Mouse (Mus musculus) MEL (cell line): Measurements from ENCODE around the gene Ubiad1. TPM values are rescaled to one million over a fixed set of nuclear protein-coding genes. Genes with fewer than 3 reads are reported as not detected.

Experiments used
- DNase-seq: peaks from one replicate; pipeline ENCODE4 v3.0.0; 2011; ENCODE audit warnings: low read depth, low spot score
- H3K27ac ChIP-seq: 2 replicates; pipeline ENCODE4 v1.5.1; 2012; ENCODE audit warnings: low read depth, mild to moderate bottlenecking, control low read depth, low read length, moderate library complexity; ENCODE audit not compliant: control insufficient read depth
- H3K27me3 ChIP-seq, 2 experiments: fragments of 150-350 bp in 1 of 2; sonication (generic) in 1 of 2; 2 replicates each; pipeline ENCODE4 v1.6.1; 2012; ENCODE audit warnings: low read length in 2 of 2, mild to moderate bottlenecking in 2 of 2, improper control_type of control experiment in 1 of 2, moderate library complexity in 1 of 2; ENCODE audit not compliant: insufficient read depth in 2 of 2, control insufficient read depth in 1 of 2
- H3K36me3 ChIP-seq, 2 experiments: 2 replicates each; pipeline ENCODE4 v1.6.1; 2012 to 2014; ENCODE audit warnings: low read length in 2 of 2, improper control_type of control experiment in 1 of 2, inconsistent platforms in 1 of 2, mild to moderate bottlenecking in 1 of 2; ENCODE audit not compliant: insufficient read depth in 2 of 2, control insufficient read depth in 1 of 2
- H3K4me1 ChIP-seq, 2 experiments: fragments of 150-350 bp in 1 of 2; sonication (generic) in 1 of 2; 2 replicates each; pipeline ENCODE4 v1.6.1; 2012; ENCODE audit warnings: low read length in 2 of 2, improper control_type of control experiment in 1 of 2, mild to moderate bottlenecking in 1 of 2; ENCODE audit not compliant: insufficient read depth in 2 of 2, control insufficient read depth in 1 of 2
- H3K4me3 ChIP-seq, 2 experiments: fragments of 150-350 bp in 1 of 2; sonication (generic) in 1 of 2; 2 replicates each; pipeline ENCODE4 v1.5.1; 2012; ENCODE audit warnings: low read depth in 2 of 2, low read length in 2 of 2, mild to moderate bottlenecking in 2 of 2, moderate library complexity in 2 of 2, control low read depth in 1 of 2, improper control_type of control experiment in 1 of 2; ENCODE audit not compliant: control insufficient read depth in 1 of 2, insufficient read depth in 1 of 2
- H3K79me2 ChIP-seq: 2 replicates; pipeline ENCODE4 v1.6.1; 2012; ENCODE audit warnings: mild to moderate bottlenecking, low read length, moderate library complexity; ENCODE audit not compliant: control insufficient read depth, poor library complexity, insufficient read depth
- H3K9ac ChIP-seq: 2 replicates; pipeline ENCODE4 v1.6.1; 2012; ENCODE audit warnings: low read depth, mild to moderate bottlenecking, control low read depth, low read length, moderate library complexity; ENCODE audit not compliant: control insufficient read depth, poor library complexity, severe bottlenecking
- H3K9me3 ChIP-seq: fragments of 150-350 bp; sonication (generic); replicated peaks from 2 replicates; pipeline ENCODE4 v1.6.1; 2012; ENCODE audit warnings: mild to moderate bottlenecking, low read length, improper control_type of control experiment, moderate library complexity; ENCODE audit not compliant: insufficient read depth
- BHLHE40 ChIP-seq: IDR thresholded peaks from 2 replicates; pipeline ENCODE4 v1.6.1; 2012; ENCODE audit warnings: low read depth, mild to moderate bottlenecking, inconsistent platforms, low read length, improper control_type of control experiment, borderline replicate concordance
- CHD1 ChIP-seq: IDR thresholded peaks from 2 replicates; pipeline ENCODE4 v1.6.1; 2012; ENCODE audit warnings: low read depth, mild to moderate bottlenecking, inconsistent platforms, low read length, improper control_type of control experiment
- CHD2 ChIP-seq: IDR thresholded peaks from 2 replicates; pipeline ENCODE4 v1.6.1; 2011; ENCODE audit warnings: low read length, improper control_type of control experiment
- CTCF ChIP-seq, 3 experiments: IDR thresholded peaks in 2 of 3; conservative IDR thresholded peaks in 1 of 3; 2 replicates each; pipeline ENCODE4 v1.5.1; 2011 to 2012; ENCODE audit warnings: low read length in 3 of 3, low read depth in 2 of 3, mild to moderate bottlenecking in 2 of 3, improper control_type of control experiment in 1 of 3, inconsistent platforms in 1 of 3, mixed read lengths in 1 of 3, moderate library complexity in 1 of 3; ENCODE audit not compliant: control insufficient read depth in 1 of 3, insufficient read depth in 1 of 3, poor library complexity in 1 of 3, severe bottlenecking in 1 of 3
- E2F4 ChIP-seq: IDR thresholded peaks from 2 replicates; pipeline ENCODE4 v1.6.1; 2011; ENCODE audit warnings: low read depth, low read length, improper control_type of control experiment, borderline replicate concordance
- ETS1 ChIP-seq: IDR thresholded peaks from 2 replicates; pipeline ENCODE4 v1.6.1; 2012; ENCODE audit warnings: low read depth, mild to moderate bottlenecking, inconsistent platforms, low read length, improper control_type of control experiment, moderate library complexity
- GABPA ChIP-seq: IDR thresholded peaks from 2 replicates; pipeline ENCODE4 v1.6.1; 2012; ENCODE audit warnings: low read depth, mild to moderate bottlenecking, inconsistent platforms, low read length, improper control_type of control experiment, moderate library complexity
- GATA1 ChIP-seq: IDR thresholded peaks from 2 replicates; pipeline ENCODE4 v1.6.1; 2011; ENCODE audit warnings: low read depth, low read length, improper control_type of control experiment
- JUND ChIP-seq: IDR thresholded peaks from 2 replicates; pipeline ENCODE4 v1.6.1; 2011; ENCODE audit warnings: low read depth, mild to moderate bottlenecking, improper control_type of control experiment, low read length
- KAT2A ChIP-seq: conservative IDR thresholded peaks from 2 replicates; pipeline ENCODE4 v1.6.1; 2012; ENCODE audit warnings: low read depth, low read length, improper control_type of control experiment, inconsistent platforms
- MAX ChIP-seq: IDR thresholded peaks from 2 replicates; pipeline ENCODE4 v1.6.1; 2011; ENCODE audit warnings: low read length, improper control_type of control experiment
- MAZ ChIP-seq: IDR thresholded peaks from 2 replicates; pipeline ENCODE4 v1.6.1; 2012; ENCODE audit warnings: low read depth, mild to moderate bottlenecking, inconsistent platforms, low read length, improper control_type of control experiment
- MEF2A ChIP-seq: IDR thresholded peaks from 2 replicates; pipeline ENCODE4 v1.6.1; 2014; ENCODE audit warnings: low read depth, mild to moderate bottlenecking, inconsistent platforms, low read length, improper control_type of control experiment; ENCODE audit not compliant: poor library complexity, insufficient replicate concordance, severe bottlenecking; ENCODE audit errors: extremely low read depth
- MYB ChIP-seq: IDR thresholded peaks from 2 replicates; pipeline ENCODE4 v1.6.1; 2011; ENCODE audit warnings: mild to moderate bottlenecking, low read depth, low read length, improper control_type of control experiment
- MYC ChIP-seq: IDR thresholded peaks from 2 replicates; pipeline ENCODE4 v1.6.1; 2011; ENCODE audit warnings: low read depth, mild to moderate bottlenecking, low read length, improper control_type of control experiment, moderate library complexity
- NELFE ChIP-seq: IDR thresholded peaks from 2 replicates; pipeline ENCODE4 v1.6.1; 2011; ENCODE audit warnings: low read depth, low read length, improper control_type of control experiment
- POLR2AphosphoS2 ChIP-seq: IDR thresholded peaks from 2 replicates; pipeline ENCODE4 v1.6.1; 2011; ENCODE audit warnings: low read length, improper control_type of control experiment
- RAD21 ChIP-seq: IDR thresholded peaks from 2 replicates; pipeline ENCODE4 v1.6.1; 2011; ENCODE audit warnings: mild to moderate bottlenecking, low read depth, low read length, improper control_type of control experiment
- RCOR1 ChIP-seq: IDR thresholded peaks from 2 replicates; pipeline ENCODE4 v1.6.1; 2012; ENCODE audit warnings: low read depth, mild to moderate bottlenecking, inconsistent platforms, low read length, improper control_type of control experiment
- SIN3A ChIP-seq: IDR thresholded peaks from 2 replicates; pipeline ENCODE4 v1.6.1; 2012; ENCODE audit warnings: low read length, improper control_type of control experiment, inconsistent platforms
- SMC3 ChIP-seq: IDR thresholded peaks from 2 replicates; pipeline ENCODE4 v1.6.1; 2011; ENCODE audit warnings: low read depth, low read length, improper control_type of control experiment
- TAL1 ChIP-seq: IDR thresholded peaks from 2 replicates; pipeline ENCODE4 v1.6.1; 2012; ENCODE audit warnings: mild to moderate bottlenecking, inconsistent platforms, low read length, moderate library complexity, mixed read lengths
- TCF12 ChIP-seq: IDR thresholded peaks from 2 replicates; pipeline ENCODE4 v1.6.1; 2014; ENCODE audit warnings: low read depth, mild to moderate bottlenecking, inconsistent platforms, low read length, improper control_type of control experiment, moderate library complexity
- UBTF ChIP-seq: IDR thresholded peaks from 2 replicates; pipeline ENCODE4 v1.6.1; 2012; ENCODE audit warnings: low read depth, mild to moderate bottlenecking, inconsistent platforms, low read length, improper control_type of control experiment, moderate library complexity, borderline replicate concordance; ENCODE audit not compliant: insufficient read depth
- USF1 ChIP-seq: IDR thresholded peaks from 2 replicates; pipeline ENCODE4 v1.6.1; 2014; ENCODE audit warnings: low read depth, mild to moderate bottlenecking, inconsistent platforms, low read length, improper control_type of control experiment, moderate library complexity
- USF2 ChIP-seq, 2 experiments: IDR thresholded peaks; 2 replicates each; pipeline ENCODE4 v1.6.1; 2011 to 2012; ENCODE audit warnings: improper control_type of control experiment in 2 of 2, low read length in 2 of 2, borderline replicate concordance in 1 of 2, inconsistent platforms in 1 of 2, low read depth in 1 of 2, mild to moderate bottlenecking in 1 of 2; ENCODE audit not compliant: insufficient read depth in 1 of 2
- ZC3H11A ChIP-seq: IDR thresholded peaks from 2 replicates; pipeline ENCODE4 v1.6.1; 2012; ENCODE audit warnings: low read depth, mild to moderate bottlenecking, inconsistent platforms, low read length, improper control_type of control experiment
- ZKSCAN1 ChIP-seq: IDR thresholded peaks from 2 replicates; pipeline ENCODE4 v1.6.1; 2012; ENCODE audit warnings: low read depth, mild to moderate bottlenecking, inconsistent platforms, low read length, improper control_type of control experiment, moderate library complexity
- polyA plus RNA-seq, 2 experiments: library from polyadenylated mRNA; stranded (reverse) in 1 of 2; unstranded in 1 of 2; fragments of >175 nt in 1 of 2; fragments of >200 nt in 1 of 2; gene quantifications; 2 replicates each; pipeline versions ENCODE4 v1.2.1 to v1.2.4; 2012; ENCODE audit warnings: low replicate concordance in 2 of 2, low read depth in 1 of 2; ENCODE audit not compliant: insufficient read length in 2 of 2, insufficient read depth in 1 of 2, missing spikeins in 1 of 2
- total RNA-seq: library from RNA; depleted of rRNA; stranded (reverse); fragments of 300-350 nt; gene quantifications from 2 replicates; pipeline ENCODE4 v1.2.3, GENCODE M21; 2012

Ubiad1 gene
- total and polyA plus RNA-seq, 3 experiments, result 19.4 to 24.3 TPM; not detected in 1

DNA sequence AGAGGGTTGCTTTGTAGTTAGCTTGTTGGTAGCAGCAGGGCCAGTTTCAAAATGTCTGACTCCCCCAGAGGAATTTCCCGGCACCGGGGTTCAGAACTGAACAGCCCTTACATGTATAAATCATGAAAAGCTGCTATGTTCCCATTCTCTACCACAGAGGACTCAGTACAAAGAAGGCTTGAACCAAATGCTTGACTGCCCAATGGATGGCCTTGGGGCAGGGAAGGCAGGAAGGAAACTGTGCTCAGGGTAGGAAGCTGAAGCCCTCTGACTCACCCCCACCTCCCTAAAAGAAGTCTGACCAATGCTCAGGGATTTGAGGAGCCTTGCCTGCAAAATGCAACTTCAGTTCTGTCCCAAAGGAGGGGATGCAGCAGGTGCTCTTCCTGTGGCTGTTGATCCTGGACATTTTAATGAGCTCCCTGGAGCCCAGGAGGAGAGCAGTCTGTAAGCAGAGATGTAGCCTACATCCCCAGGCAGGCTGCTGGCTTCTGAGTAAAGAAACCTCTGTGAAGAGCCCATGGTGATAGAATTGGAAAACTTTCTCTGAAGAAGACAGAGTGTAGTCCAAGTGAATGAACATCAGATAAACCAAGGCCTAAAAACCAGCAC, 37.1 kb upstream of the Ubiad1 start:
- Histone ChIP-seq H3K36me3 (peaks cover 0 to 20% of the 10 kb centered on the region in 2 experiments; a peak in 2 of 4 replicates), H3K9me3 (no peaks in the 10 kb centered on the region), H3K27me3 (no peaks in the 10 kb centered on the region), H3K79me2 (no peaks in the 10 kb centered on the region), H3K9ac (no peak overlapping the region), H3K4me1 (no peaks in the 10 kb centered on the region), H3K4me3 (no peak overlapping the region), H3K27ac (no peak overlapping the region)
- no peak for DNase-seq
- no peak for TF ChIP-seq CHD2
- TF ChIP-seq POLR2AphosphoS2, result no peak
- TF ChIP-seq MAZ, result no peak
- no peak for TF ChIP-seq GATA1
- TF ChIP-seq USF1, result no peak
- no peak for TF ChIP-seq TAL1
- no peak for TF ChIP-seq MYC
- no peak for TF ChIP-seq MYB
- TF ChIP-seq SIN3A, result no peak
- no peak for TF ChIP-seq KAT2A
- no peak for TF ChIP-seq ZKSCAN1
- TF ChIP-seq BHLHE40, result no peak
- no peak for TF ChIP-seq SMC3
- no peak for TF ChIP-seq JUND
- TF ChIP-seq ETS1, result no peak
- TF ChIP-seq UBTF, result no peak
- no peak for TF ChIP-seq CTCF (IDR thresholded peaks at IDR 0.05 in 2 of 3, conservative IDR thresholded peaks at IDR 0.05 in 1 of 3; ENCODE audit: control insufficient read depth in 1 of 3, insufficient read depth in 1 of 3, low read depth in 2 of 3, low read length in 3 of 3, poor library complexity in 1 of 3, severe bottlenecking in 1 of 3)
- no peak for TF ChIP-seq E2F4
- no peak for TF ChIP-seq GABPA

DNA sequence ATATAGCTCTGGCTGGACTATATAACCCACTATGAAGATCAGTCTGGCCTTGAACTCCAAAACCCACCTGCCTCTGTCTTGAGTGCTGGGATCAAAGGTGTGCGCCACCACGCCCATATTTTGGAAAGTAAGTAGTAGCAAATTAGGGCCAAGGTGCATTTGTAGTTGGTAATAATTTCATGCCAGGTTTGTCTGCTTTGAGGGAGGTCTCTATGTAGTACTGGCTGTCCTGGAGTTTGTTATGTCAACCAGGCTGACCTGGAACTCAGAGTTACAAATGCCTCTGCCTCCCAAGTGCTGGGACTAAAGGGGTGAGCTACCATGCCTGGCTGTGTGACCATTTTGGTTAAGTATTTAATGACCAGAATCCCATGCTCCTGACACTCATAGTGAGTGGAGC, 35.7 kb upstream of the Ubiad1 start:
- Histone ChIP-seq H3K9ac (no peak overlapping the region), H3K4me1 (no peaks in the 10 kb centered on the region), H3K79me2 (no peaks in the 10 kb centered on the region), H3K27me3 (no peaks in the 10 kb centered on the region), H3K4me3 (no peak overlapping the region), H3K27ac (no peak overlapping the region), H3K9me3 (no peaks in the 10 kb centered on the region), H3K36me3 (peaks cover 0 to 16% of the 10 kb centered on the region in 2 experiments; a peak in 2 of 4 replicates)
- no peak for DNase-seq
- TF ChIP-seq RCOR1, result no peak
- TF ChIP-seq TCF12, result no peak
- TF ChIP-seq ZC3H11A, result no peak
- no peak for TF ChIP-seq ZKSCAN1
- no peak for TF ChIP-seq SIN3A
- TF ChIP-seq CHD1, result no peak
- no peak for TF ChIP-seq USF2 (IDR thresholded peaks at IDR 0.05; ENCODE audit: borderline replicate concordance in 1 of 2, insufficient read depth in 1 of 2, low read depth in 1 of 2, low read length in 2 of 2)
- TF ChIP-seq RAD21, result no peak
- TF ChIP-seq MEF2A, result no peak
- no peak for TF ChIP-seq USF1
- no peak for TF ChIP-seq CTCF (IDR thresholded peaks at IDR 0.05 in 2 of 3, conservative IDR thresholded peaks at IDR 0.05 in 1 of 3; ENCODE audit: control insufficient read depth in 1 of 3, insufficient read depth in 1 of 3, low read depth in 2 of 3, low read length in 3 of 3, poor library complexity in 1 of 3, severe bottlenecking in 1 of 3)
- TF ChIP-seq MAX, result no peak
- TF ChIP-seq NELFE, result no peak
- TF ChIP-seq ETS1, result no peak
